Mouse (Mus musculus) lung, adult 2 months (tissue): Measurements from ENCODE around the gene Anapc15-ps. TPM values are rescaled to one million over a fixed set of nuclear protein-coding genes. Genes with fewer than 3 reads are reported as not detected.

Source experiments
- DNase-seq: peaks from one replicate; pipeline ENCODE4 v3.0.0; 2022
- H3K4me1 ChIP-seq: fragments of 200-500 bp; 2 replicates; pipeline ENCODE4 v1.6.1; 2011; ENCODE audit warnings: low read length; ENCODE audit not compliant: control insufficient read depth, insufficient read depth
- H3K4me3 ChIP-seq: fragments of 200-500 bp; replicated peaks from 2 replicates; pipeline ENCODE3; 2011; ENCODE audit warnings: low read depth, mild to moderate bottlenecking, control low read depth, low read length; ENCODE audit errors: extremely low read depth
- CTCF ChIP-seq: fragments of 200-500 bp; IDR thresholded peaks from 2 replicates; pipeline ENCODE4 v1.5.1; 2011; ENCODE audit warnings: mild to moderate bottlenecking, low read length, control low read depth; ENCODE audit not compliant: insufficient read depth
- POLR2A ChIP-seq: fragments of 200-500 bp; IDR thresholded peaks from 2 replicates; pipeline ENCODE4 v1.6.1; 2011; ENCODE audit warnings: low read depth, mild to moderate bottlenecking, control low read depth, low read length, borderline replicate concordance; ENCODE audit errors: extremely low read depth
- WGBS: fragments of 180-500 bp; shearing (Covaris S2); methylation state at CpG from one replicate; pipeline ENCODE4 v1.1.7; 2018; 5-methylcytosine and 5-hydroxymethylcytosine counted together
- polyA plus RNA-seq: library from polyadenylated mRNA; depleted of rRNA; stranded (reverse); fragments of >200 nt; gene quantifications from 2 replicates; pipeline ENCODE4 v1.2.3, GENCODE M21; 2012

Anapc15-ps gene
- polyA plus RNA-seq, 1 experiment, result not detected

DNA sequence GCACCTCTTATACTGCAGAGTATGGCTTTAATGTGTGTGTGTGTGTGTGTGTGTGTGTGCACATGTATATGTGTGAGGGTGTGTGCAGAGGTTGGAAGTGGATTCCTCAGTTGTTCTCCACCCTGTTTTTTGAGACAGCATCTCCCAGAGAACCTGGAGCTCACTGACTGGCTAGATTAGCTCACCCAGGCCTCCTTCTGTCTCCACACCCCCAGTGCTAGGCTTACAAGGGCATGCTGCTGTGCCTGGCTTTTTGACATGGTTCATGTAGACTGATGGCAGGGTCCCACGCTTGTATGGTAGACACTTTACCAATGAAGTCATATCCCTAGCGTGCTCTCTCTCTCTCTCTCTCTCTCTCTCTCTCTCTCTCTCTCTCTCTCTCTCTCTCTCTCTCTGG lies 3.1 kb upstream of the Anapc15-ps start:
- H3K4me3 ChIP-seq, result no peak overlapping the region
- WGBS, result 88% methylated on average over 2 of the region's 2 CpGs
- H3K4me1 ChIP-seq, result no peaks in the 10 kb centered on the region
- DNase-seq, result no peak
- TF ChIP-seq CTCF, result no peak
- TF ChIP-seq POLR2A, result no peak

DNA sequence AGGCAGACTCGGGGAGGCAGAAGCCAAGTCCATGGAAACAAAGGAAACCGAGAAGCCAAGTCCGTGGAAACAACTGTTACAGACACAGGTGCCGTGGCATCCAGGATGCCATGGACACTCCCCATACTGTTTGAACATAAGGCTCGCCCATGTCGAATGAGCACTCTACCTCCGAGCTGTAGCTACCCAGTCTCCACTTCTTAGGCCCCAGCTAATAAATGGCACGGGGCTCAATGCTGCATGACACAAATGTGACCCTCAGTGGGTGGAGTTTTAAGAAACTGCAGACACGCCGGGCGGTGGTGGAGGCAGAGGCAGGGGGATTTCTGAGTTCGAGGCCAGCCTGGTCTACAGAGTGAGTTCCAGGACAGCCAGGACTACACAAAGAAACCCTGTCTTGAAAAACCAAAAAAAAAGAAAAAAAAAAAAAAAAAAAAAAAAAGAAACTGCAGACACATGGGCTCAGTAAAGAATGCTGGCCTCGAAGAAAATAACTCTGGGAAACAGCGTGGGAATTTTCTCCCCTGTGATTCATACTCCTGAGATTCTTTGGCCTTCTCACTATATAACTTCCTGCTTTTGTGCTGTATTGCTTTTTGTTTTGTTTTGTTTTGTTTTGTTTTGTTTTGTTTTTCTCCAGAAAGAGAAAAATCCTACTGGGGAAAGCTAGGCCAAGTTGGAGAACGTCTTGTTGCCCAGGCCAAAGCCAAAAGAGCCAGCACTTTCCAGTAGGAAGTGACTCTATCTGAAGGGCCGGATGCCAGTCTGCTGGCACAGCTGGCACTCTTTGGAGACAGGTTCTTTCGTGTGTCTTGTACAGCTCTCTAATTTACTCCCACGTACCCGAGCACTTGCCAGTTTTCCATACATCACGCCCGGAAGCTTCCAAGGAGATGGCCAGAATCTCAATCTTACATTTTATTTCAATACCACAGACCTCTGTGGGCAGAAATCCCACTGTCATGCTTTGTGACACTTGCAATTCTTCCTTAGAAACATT lies 2.2 kb downstream of the Anapc15-ps start:
- no peaks in the 10 kb centered on the region for H3K4me1 ChIP-seq
- no peak overlapping the region for H3K4me3 ChIP-seq
- TF ChIP-seq POLR2A (no peak), CTCF (no peak)
- no peak for DNase-seq
- 70% methylated on average over 21 of the region's 21 CpGs for WGBS

DNA sequence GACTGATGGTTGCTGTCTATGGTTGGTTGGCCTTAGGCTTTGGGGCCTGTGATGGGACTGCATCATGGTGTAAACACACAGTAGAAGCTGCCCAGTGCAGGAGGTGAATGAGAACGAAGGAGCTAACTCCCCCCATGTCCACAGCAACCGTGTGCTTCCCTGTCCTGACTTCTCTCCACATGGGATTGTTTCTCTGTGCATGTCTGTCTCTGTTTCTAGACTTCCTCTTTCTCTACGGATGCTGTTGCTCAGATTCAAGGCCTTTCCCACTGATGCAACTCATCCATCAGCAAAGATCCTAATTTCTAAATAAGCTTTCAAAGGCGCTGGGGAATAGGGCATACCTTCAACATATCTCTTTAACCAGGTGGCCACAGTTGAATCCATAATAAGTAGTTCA lies 3.4 kb downstream of the Anapc15-ps start:
- H3K4me3 ChIP-seq, result no peak overlapping the region
- 79% methylated on average over 4 of the region's 4 CpGs for WGBS
- H3K4me1 ChIP-seq, result no peaks in the 10 kb centered on the region
- no peak for DNase-seq
- TF ChIP-seq POLR2A, result no peak
- TF ChIP-seq CTCF, result no peak

DNA sequence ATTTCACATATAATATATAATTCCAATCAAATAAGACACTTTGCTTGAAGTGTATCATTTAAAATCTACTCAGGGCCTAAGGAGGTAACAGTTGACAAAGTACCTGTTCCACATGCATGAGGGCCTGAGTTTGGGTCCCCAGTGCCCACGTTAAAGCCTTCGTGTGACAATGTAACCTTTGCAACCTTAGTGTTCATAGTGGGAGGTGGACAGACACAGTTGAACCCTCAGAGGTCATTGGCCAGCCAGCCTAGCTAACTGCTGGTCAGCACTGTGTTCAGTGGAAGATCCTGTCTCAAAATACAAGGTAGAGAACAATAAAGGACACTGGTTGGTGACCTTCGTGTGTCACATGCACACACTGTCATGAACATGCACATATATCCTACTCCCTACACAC lies 4.2 kb downstream of the Anapc15-ps start:
- DNase-seq, result no peak
- Histone ChIP-seq H3K4me3 (no peak overlapping the region), H3K4me1 (no peaks in the 10 kb centered on the region)
- TF ChIP-seq POLR2A, result no peak
- no peak for TF ChIP-seq CTCF
- WGBS, result 83% methylated on average over 3 of the region's 3 CpGs

DNA sequence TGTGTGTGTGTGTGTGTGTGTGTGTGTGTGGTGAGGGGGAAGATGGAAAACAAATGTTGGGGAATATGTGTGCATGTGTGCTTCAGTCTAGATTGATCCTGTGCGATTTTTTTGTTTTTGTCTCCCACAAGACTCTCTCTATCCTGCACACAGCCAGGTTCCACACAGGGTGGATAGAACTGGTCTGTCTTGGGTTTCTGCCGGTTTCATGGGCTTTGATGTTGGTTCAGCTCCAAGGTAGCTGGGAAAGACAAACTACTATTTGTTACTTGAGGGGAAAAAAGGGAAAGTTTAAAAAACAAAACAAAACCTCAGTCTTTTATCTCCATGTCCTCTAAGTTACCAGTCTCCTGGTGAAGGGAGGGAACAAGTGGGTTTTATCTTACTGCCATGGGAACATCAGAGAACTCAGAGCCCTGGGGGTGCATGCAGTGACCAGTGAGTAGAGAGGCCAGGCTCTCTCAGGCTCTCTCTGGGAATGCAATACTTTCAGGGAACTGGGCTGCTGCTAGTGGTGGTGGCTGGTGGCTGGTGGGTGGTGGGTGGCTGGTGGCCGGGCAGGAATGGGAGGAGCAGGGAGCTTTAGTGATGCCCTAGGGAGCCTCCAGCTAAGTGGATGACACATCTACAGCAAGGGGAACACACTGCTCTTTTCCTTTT lies 5.8 kb downstream of the Anapc15-ps start:
- no peak for DNase-seq
- no peak for TF ChIP-seq CTCF
- TF ChIP-seq POLR2A, result no peak
- no peak overlapping the region for H3K4me3 ChIP-seq

DNA sequence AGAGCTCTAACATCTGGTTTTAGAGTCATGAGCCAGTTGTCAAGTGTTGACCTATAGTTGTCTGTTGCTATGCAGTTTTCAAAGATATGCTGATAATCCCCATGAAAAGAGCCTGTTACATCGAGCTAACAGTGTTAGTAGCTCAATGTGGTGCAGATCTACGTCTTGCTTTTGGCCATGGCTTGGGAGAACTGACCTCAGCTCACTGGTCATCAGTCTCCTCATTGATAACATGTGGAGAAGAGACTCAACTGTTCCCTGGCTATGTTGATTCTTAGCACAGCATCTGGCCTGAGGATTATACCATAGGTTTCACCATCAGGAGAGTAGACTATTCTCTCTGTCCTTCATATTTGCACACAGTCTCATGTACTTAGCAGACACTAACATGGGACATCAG lies 6.5 kb downstream of the Anapc15-ps start:
- no peak for TF ChIP-seq POLR2A
- TF ChIP-seq CTCF, result no peak
- 73% methylated on average over 2 of the region's 2 CpGs for WGBS
- H3K4me3 ChIP-seq, result no peak overlapping the region
- DNase-seq, result no peak
- H3K4me1 ChIP-seq, result no peaks in the 10 kb centered on the region

More for the DNA sequence above, 5.8 kb downstream of the Anapc15-ps start:
- WGBS, result 85% methylated on average over 3 of the region's 3 CpGs
- no peaks in the 10 kb centered on the region for H3K4me1 ChIP-seq

DNA sequence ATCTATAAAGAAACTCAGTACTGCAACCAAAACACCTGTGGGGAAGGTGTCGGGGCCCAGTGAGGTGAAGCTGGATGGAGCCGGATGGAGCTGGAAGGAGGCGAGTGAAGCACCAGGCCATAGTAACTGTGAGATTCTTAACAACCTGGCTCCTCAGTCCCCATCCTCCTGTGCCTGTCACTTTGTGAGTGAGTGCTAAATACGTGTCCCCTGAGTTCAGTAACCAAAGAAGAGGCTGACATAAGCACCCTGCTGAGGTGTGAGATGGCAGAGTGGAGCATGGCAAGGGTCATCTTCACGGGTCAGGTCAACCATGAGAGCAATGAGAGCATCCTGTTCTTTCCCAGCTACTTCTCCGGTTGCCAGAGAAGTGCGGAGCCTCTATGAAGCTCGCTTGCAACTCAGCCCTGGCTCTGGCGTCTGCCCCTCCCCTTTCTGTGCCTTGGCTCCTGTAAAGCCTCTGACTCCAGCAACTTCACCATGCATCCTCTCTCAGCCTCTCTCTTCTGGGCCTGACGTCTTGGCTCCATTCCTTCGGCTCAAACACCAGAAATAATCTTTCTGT lies 7.7 kb downstream of the Anapc15-ps start:
- no peak overlapping the region for H3K4me3 ChIP-seq
- DNase-seq, result no peak
- WGBS, result 59% methylated on average over 11 of the region's 11 CpGs
- no peaks in the 10 kb centered on the region for H3K4me1 ChIP-seq
- no peak for TF ChIP-seq CTCF
- TF ChIP-seq POLR2A, result no peak

DNA sequence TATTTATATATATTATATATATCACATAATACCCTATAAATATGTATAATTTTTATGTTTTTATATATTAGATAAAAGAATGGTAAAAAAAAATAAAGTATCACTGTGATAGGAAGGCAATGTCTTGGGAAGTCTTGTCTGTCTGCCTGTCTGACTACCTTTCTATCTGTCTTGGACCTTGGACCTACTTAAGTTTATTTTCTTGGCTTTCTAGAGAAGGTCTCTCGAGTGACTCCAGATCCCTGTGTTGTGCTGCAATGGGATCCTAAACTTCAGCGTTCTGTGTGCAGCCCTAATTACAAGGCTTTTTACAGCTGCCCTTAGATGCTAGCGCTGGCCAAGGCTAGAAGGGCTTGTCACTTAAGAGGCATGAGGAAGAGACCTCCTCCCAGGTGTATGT lies 8.6 kb downstream of the Anapc15-ps start:
- no peak for DNase-seq
- H3K4me1 ChIP-seq, result peaks cover 3% of the 10 kb centered on the region
- WGBS, result 87% methylated on average over 3 of the region's 3 CpGs
- no peak overlapping the region for H3K4me3 ChIP-seq
- no peak for TF ChIP-seq POLR2A
- TF ChIP-seq CTCF, result no peak

DNA sequence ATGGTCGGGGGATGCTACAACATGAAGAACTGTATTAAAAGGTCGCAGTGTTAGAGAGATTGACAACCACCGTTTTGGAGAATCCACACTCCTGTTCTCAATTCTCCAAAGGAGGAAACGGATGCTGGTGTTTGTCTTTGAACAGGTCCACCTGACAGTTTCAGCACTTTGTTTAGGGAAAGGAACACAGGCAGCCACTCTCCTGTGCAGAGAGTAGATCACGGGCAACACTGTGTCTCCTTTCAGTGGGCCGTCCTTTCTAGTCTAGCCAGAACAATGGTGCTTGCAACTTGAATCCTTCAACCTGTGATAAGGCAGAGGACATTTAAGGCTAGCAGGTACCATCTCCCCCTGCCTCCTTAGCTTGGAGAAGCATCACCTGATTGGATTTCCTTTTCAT lies 12.9 kb downstream of the Anapc15-ps start:
- WGBS, result 58% methylated on average over 6 of the region's 6 CpGs
- H3K4me1 ChIP-seq, result peaks cover 6% of the 10 kb centered on the region
- no peak for DNase-seq
- no peak overlapping the region for H3K4me3 ChIP-seq
- TF ChIP-seq POLR2A (no peak), CTCF (no peak)
